ENCODE assay signal across 19 mouse cellular contexts in genomic region chr16:28846123-28846522, GRCm38 (mm10).
A peak's percentile ranks its signal among the peaks of the same experiment; 100 is the strongest.
DNase-seq lines count a peak whose midpoint lies in the region; ATAC-seq lines count a peak whose summit lies in the region.
"Had no signal": no experiment of that assay in that cellular context is flagged by ENCODE, and none has a peak within 500 bp of the region (broad histone marks: within the 10 kb centered on the region; RNA-seq: fewer than 3 reads in every experiment).

No protein-coding gene starts in this region.

- H3K36me3 ChIP-seq in intestine, embryonic 16.5 days (ENCODE audit: control insufficient read depth, insufficient read depth, low read length): 0 out of 2 replicates have a peak, but pooled peaks cover 5% of the 10 kb centered on the region
- H3K36me3 ChIP-seq in midbrain, embryonic 15.5 days (replicated peaks): no peaks in the 10 kb centered on the region
- H3K36me3 ChIP-seq: embryonic facial prominence, embryonic 15.5 days had no signal

- ATAC-seq in intestine, embryonic 16.5 days: 0 out of 2 replicates have a peak, but pooled peaks have one; percentile 29
- ATAC-seq in midbrain, embryonic 15.5 days (replicated peaks): no peak
- ATAC-seq: forebrain, embryonic 14.5 days had no signal

- no peak overlapping the region for H3K4me3 ChIP-seq in intestine, embryonic 16.5 days (ENCODE audit: low read length)
- no peak overlapping the region for H3K4me3 ChIP-seq in midbrain, embryonic 15.5 days
- H3K4me3 ChIP-seq: embryonic facial prominence, embryonic 15.5 days; erythroblast, embryonic 14.5 days; forebrain, embryonic 10.5 days; heart, embryonic 13.5 days had no signal

- peak; percentile 43 to 61 for DNase-seq in kidney, adult 8-10 months
- no peak for DNase-seq in kidney, postnatal 4 days
- peak; percentile 46 for DNase-seq in kidney, postnatal 14 days
- DNase-seq in urinary bladder, postnatal 10 days (ENCODE audit: low spot score): no peak
- DNase-seq: adrenal gland, adult 8-10 months; adrenal gland, postnatal 36 days; cerebellum, adult 8-10 months; cerebellum, postnatal 14 days; embryo, embryonic 11 days; gastrocnemius, postnatal 36 days; heart, adult 11 months; heart, postnatal 36 days had no signal

- no peaks in the 10 kb centered on the region for H3K27me3 ChIP-seq in intestine, embryonic 16.5 days (replicated peaks; ENCODE audit: control insufficient read depth, insufficient read depth, low read length)
- H3K27me3 ChIP-seq in midbrain, embryonic 15.5 days (replicated peaks): no peaks in the 10 kb centered on the region
- H3K27me3 ChIP-seq: embryonic facial prominence, embryonic 15.5 days; heart, embryonic 13.5 days had no signal

- 71% methylated on average over 11 of the region's 11 CpGs for WGBS in intestine, embryonic 16.5 days
- 90% methylated on average over 11 of the region's 11 CpGs for WGBS in midbrain, embryonic 15.5 days

- H3K9ac ChIP-seq in intestine, embryonic 16.5 days (ENCODE audit: low read depth, low read length): no peak overlapping the region
- no peak overlapping the region for H3K9ac ChIP-seq in midbrain, embryonic 15.5 days
- H3K9ac ChIP-seq: embryonic facial prominence, embryonic 15.5 days; heart, embryonic 13.5 days had no signal

- 0 out of 2 replicates have a peak, but pooled peaks cover 9% of the 10 kb centered on the region for H3K9me3 ChIP-seq in intestine, embryonic 16.5 days (ENCODE audit: control insufficient read depth, low read length)
- no peaks in the 10 kb centered on the region for H3K9me3 ChIP-seq in midbrain, embryonic 15.5 days
- H3K9me3 ChIP-seq: embryonic facial prominence, embryonic 15.5 days had no signal

- peaks cover 8% of the 10 kb centered on the region; the same call in 1 of the 2 replicates for H3K4me1 ChIP-seq in intestine, embryonic 16.5 days (ENCODE audit: control insufficient read depth, insufficient read depth, low read length)
- peaks cover 13% of the 10 kb centered on the region for H3K4me1 ChIP-seq in midbrain, embryonic 15.5 days

- H3K27ac ChIP-seq in intestine, embryonic 16.5 days (ENCODE audit: low read length): no peak overlapping the region
- H3K27ac ChIP-seq in midbrain, embryonic 15.5 days: no peak overlapping the region
- H3K27ac ChIP-seq: embryonic facial prominence, embryonic 15.5 days; forebrain, embryonic 10.5 days; heart, embryonic 13.5 days had no signal

- H3K4me2 ChIP-seq in intestine, embryonic 16.5 days (ENCODE audit: low read depth, low read length): no peak overlapping the region
- no peak overlapping the region for H3K4me2 ChIP-seq in midbrain, embryonic 15.5 days
- H3K4me2 ChIP-seq: embryonic facial prominence, embryonic 15.5 days; heart, embryonic 13.5 days had no signal

Comparison
In these comparisons a context has a peak if more than half of its experiments do, and no peak if none do; other contexts are left out.
1. DNase-seq: peak in kidney, adult 8-10 months (2 of 2) and kidney, postnatal 14 days (single experiment); none in kidney, postnatal 4 days (0 of 2) and urinary bladder, postnatal 10 days (single experiment).